Mouse (Mus musculus): ENCODE measurements around the gene Nfix.

Gene Nfix

DNA sequence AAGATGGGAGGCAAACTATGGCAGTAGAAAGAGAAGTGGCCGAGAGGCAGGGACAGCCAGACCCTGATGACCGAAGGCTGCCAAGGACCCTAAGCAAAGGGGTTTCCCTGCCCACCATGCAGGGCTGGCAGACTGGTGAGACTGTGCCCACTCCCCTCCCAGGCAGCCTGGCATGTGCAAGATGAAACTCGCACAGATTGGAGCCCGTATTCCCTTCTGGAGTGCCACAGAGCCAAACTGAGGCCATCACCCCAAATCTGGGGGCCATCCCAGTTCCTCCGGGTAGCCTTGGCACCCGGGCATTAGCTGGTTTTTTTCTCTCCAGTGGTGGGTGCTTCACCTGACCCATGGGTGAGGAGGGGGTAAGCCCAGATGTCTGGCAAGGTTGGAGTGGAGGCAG, 2.2 kb downstream of the Nfix start:
- no peak for DNase-seq (ENCODE audit: low read depth)

- no peak for DNase-seq (ENCODE audit: low read depth)
Observed at GRCm38 (mm10) chr8:84797256-84797797, 2.8 kb downstream of the Nfix start.

- no peak for DNase-seq (ENCODE audit: low read depth)
Observed at GRCm38 (mm10) chr8:84794486-84794885, 5.7 kb downstream of the Nfix start.

DNA sequence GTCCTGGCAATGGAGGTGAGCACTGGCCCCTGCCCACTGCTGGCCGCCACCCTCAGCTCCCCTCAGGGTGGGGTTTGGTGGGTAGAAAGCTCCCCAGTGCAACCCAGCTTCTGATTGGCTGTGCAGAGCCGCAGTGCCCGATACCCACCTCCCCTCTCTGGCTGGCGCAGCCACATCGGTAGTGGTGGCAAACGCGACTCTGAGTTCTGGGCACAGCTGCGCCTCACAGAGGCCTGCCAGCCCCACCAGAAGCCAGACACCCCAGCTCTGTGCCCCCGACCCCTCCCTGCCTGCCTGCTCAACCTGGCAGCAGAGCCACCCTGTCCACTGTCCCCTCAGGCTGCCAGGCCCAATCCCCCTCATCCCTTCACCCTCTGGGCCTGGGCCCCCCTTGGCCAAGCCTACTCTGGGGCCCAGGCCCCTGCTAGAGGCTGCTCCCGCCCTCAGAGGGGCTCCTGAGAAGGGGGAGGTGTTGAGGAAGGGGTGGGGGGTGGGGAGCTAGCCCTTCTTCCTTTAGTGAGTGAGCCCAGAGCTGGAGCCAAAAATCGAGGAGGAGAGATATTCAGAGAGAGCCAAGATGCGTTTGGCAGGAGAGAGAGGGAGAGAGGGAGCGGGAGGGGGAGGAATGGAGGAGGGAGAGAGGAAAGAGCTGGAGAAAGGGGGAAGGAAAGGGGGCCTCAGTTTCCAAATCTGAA, 6.2 kb downstream of the Nfix start:
- no peak for DNase-seq (ENCODE audit: low read depth)

- DNase-seq (ENCODE audit: low read depth), result no peak
Observed at GRCm38 (mm10) chr8:84793134-84793533, 7.0 kb downstream of the Nfix start.

DNA sequence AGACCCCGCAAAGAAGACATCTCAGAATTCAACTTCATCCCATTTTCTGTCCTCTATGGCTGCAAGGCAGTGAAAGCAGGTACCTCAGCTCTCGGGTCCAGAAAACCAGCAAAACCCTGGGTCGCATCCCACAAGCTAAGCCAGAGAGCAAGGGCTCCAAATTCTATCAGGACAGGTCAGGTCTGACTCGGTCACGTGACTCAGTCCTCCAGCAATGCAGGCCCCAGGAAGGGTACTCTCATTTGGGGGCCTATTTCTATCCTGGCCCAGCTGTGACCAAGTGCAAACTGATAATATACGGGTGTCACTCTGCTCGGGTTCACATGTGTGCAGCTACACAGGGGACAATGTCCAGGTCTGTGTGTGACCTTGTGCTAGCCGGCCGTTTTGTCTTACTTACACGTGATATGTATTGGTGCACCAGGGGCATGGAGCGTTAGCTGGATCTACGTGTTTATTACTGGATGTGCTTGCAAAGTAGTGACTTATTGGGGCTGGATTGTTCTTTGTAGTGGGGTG, 7.7 kb downstream of the Nfix start:
- DNase-seq (ENCODE audit: low read depth), result no peak

- no peak for DNase-seq (ENCODE audit: low read depth)
Observed at GRCm38 (mm10) chr8:84790537-84790936, 9.6 kb downstream of the Nfix start.

DNA sequence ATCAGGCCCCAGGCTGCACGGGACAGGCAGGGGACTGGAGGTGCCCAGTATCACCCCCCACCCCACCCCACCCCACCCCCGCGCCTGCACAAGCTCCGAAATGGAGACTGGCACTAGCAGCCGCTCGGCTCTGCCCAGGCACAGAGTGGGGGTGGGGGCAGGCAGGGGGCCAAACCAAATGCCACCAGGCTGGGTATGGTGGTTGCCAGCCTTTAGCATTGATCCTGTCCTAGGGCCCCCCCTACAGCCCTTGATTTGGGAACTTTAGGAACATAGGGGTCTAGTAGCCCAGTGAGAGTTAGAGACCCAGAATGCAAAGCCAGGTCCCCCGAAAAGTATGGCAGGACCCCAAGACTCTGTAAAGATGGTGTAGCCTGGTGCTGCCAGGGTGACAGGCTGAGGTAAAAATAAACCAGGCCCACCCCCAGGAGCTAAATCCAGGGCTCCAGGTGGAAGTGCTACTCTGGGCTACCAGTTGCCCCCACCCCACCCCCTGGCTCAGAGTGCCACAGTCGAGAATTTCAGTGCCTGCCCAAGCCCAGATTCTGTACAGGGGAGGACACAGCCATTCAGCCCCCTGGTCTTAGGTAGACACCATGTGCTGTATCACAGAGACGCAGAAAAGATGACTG, 10.2 kb downstream of the Nfix start:
- no peak for DNase-seq (ENCODE audit: low read depth)

DNA sequence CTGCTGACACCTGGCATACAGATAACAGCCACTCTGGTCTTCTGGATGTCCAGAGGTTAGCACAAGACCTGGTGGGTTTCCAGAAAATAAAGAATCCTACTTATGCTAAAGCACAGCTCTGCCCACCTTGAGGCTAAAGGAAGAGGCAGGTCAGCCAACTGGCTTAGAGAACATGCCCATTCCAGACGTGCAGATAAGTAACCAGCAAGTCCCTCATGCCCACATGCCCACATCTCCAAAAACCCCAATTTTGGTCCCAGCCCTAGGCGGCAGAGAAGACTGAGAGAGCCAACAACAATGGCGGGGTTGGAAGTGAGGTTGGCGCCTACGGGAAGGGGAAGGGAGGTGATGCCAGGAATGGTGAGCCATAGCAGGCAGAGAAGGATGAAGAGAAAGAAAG, 10.8 kb downstream of the Nfix start:
- DNase-seq (ENCODE audit: low read depth), result no peak

GRCm38 (mm10) chr8:84788896-84789295, 11.2 kb downstream of the Nfix start:
- no peak for DNase-seq (ENCODE audit: low read depth)

DNA sequence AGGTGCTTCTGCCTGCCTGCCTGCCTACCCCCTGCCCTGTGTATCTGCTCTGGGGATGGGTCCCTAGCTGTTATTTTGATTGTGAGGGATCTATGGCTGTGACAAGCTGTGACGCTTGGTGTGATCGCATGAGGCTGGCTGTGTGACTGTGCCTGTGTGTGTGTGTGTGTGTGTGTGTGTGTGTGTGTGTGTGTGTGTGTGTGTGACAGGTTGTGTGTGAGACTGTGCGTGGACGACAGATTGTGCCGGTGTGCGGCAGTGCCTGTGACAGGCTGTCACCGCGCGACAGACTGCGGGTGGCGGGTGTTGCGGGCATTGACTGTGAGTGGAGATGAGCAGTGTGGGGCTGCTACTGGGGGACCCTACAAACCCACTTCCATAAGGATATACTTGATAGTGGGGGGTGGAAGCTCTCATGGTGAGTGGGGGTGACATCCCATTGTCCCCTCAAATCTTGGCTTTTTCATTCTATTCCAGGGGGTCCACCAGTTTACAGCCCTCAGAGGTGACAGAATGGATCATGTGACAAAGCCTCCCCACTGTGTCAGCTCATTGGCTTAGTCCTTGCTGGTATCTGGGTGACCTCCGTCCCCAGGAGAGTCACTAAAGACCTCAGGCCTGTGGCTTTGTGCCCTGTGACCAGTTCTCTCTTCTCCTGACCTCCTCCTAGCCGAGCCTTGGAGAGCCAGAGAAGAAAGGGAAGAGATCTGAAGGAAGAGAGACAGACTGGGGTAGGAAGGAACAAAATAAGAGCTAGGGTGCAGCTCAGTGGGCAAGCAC, 12.4 kb downstream of the Nfix start:
- DNase-seq (ENCODE audit: low read depth), result no peak

DNA sequence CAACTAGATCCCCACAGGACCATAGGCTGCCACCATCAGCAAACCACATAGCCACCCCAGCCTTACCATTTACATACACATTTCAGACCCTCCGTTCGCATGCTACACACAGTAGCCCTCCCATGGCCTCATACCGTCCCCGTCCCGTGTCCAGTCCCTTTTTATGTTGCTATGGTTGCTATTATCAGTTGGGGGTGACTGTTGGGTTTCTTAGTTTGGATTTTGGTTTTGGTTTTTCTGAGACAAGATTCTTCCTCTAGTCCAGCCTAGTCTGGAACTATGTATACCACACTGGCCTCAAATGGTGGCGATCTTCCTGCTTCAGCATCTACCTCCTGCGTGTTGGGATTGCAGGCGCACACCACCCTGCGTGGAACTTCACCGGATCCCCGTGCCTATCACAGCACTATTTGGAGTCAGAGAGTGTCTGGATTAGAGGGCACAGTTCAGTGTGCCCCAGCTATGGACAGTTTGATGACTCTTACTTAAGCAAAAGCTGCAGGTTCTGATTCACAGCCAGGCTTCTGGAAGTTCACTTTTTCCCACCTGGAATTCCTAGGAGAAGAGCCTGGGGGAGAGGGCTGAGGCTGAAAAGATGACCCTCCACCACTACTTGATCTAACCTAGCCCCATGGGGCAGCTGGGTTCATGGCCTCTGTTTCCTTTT, 13.2 kb downstream of the Nfix start:
- no peak for DNase-seq (ENCODE audit: low read depth)

GRCm38 (mm10) chr8:84785756-84786677, 14.1 kb downstream of the Nfix start:
- DNase-seq (ENCODE audit: low read depth), result no peak

DNA sequence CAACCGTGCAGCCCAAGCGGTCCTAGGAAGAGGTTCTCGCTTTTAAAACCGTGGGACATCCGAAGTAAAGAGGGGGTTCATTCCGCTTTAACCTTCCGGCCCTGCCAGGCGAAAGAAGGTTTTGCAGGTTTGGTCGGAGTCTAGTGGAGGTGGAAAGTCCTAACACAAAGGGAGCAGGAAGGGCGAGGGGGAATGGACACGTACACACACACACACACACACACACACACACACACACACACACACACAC, 14.7 kb downstream of the Nfix start:
- no peak for DNase-seq (ENCODE audit: low read depth)

DNA sequence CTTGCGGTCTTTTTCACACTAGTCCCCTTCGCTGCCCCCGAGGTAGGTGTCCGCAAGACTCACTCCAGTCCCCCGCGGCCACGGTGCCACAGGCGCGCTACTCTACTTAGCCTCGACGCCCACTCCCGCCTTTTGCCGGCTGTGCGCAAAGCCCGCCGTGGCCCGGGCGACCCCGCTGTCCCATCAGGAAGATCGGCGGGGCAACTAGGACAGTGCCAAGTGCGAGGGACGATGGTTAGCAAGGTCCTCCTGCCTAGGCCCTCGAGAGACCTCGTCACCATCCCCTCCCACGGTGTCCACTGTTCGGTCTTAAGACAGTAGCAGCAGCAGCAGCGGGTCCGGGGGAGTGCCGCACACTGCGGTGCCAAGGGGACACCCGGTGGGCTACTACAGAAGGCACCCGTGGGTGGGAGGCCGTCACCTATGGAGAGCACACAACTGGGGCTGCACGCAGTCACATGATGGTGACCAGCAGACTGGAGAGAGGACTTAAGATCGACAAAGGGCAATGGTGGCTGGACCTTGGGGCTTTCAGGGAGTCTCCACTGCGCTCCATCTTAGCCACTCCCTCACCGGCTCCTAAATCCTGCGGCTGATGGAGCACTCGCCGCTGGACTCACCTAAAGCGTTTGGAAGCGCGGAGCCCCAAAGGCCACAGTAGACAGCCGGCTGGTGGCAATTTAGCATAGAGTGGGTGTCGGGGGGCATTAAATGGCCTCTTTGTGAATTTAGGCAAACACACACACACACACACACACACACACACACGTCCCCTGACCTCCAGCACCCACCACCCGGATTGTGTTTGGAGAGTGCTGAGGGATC, 15.3 kb downstream of the Nfix start:
- no peak for DNase-seq (ENCODE audit: low read depth)

GRCm38 (mm10) chr8:84783919-84784581, 16.1 kb downstream of the Nfix start:
- no peak for DNase-seq (ENCODE audit: low read depth)

GRCm38 (mm10) chr8:84783198-84783918, 16.8 kb downstream of the Nfix start:
- no peak for DNase-seq (ENCODE audit: low read depth)

DNA sequence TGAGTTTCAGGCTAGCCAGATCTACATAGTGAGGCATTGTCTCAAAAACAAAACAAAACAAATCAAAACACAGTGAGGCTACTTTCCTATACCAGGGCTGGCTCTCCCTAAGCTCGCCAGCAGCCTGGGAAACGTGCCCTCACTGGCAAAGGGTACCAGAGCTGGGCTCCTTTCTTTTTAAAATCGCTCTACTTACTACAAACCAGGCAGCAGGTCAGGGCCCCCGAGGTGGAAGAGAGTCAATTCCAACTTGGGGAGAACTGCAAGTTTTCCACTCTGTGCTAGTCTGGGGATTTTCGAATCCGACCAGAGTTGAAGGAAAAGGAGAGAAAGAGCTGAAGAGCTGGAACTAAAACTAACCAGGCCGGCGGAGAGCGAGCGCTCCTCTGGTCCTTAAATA, 17.5 kb downstream of the Nfix start:
- no peak for DNase-seq (ENCODE audit: low read depth)

All from naive thymus-derived CD4-positive, alpha-beta T cell, adult 2 months (primary cell).